Mouse (Mus musculus): ENCODE results near the gene Mrpl54. TPM values are rescaled to one million over a fixed set of nuclear protein-coding genes. Genes with fewer than 3 reads are reported as not detected.

Gene Mrpl54
- polyA plus RNA-seq, 1 experiment, result 109 TPM

- 82% methylated on average over 21 of the region's 21 CpGs for WGBS
- no peak for DNase-seq (ENCODE audit: low read depth, low spot score)
Measured at GRCm38 (mm10) chr10:81272356-81272755, 5.6 kb upstream of the Mrpl54 start.

GRCm38 (mm10) chr10:81268643-81269412 lies 2.1 kb upstream of the Mrpl54 start:
- WGBS, result 66% methylated on average over 16 of the region's 16 CpGs

GRCm38 (mm10) chr10:81268056-81268455 lies 1.3 kb upstream of the Mrpl54 start:
- WGBS, result under 1% methylated on average over 23 of the region's 23 CpGs
- DNase-seq (ENCODE audit: low read depth, low spot score), result peak; percentile 94

More at GRCm38 (mm10) chr10:81268643-81269412, 2.1 kb upstream of the Mrpl54 start:
- DNase-seq (ENCODE audit: low read depth, low spot score), result no peak

- no peak for DNase-seq (ENCODE audit: low read depth, low spot score)
- WGBS, result 91% methylated on average over 8 of the region's 8 CpGs
Measured at GRCm38 (mm10) chr10:81265540-81265939, 1.2 kb downstream of the Mrpl54 start.

- 85% methylated on average over 4 of the region's 4 CpGs for WGBS
- DNase-seq (ENCODE audit: low read depth, low spot score), result no peak
Measured at GRCm38 (mm10) chr10:81261025-81261424, 5.7 kb downstream of the Mrpl54 start.

- 44% methylated on average over 21 of the region's 21 CpGs for WGBS
- DNase-seq (ENCODE audit: low read depth, low spot score), result no peak
Measured at GRCm38 (mm10) chr10:81259225-81259884, 7.4 kb downstream of the Mrpl54 start.

- DNase-seq (ENCODE audit: low read depth, low spot score), result no peak
- WGBS, result 2% methylated on average over 62 of the region's 62 CpGs
Measured at GRCm38 (mm10) chr10:81257158-81258039, 9.3 kb downstream of the Mrpl54 start.

- no peak for DNase-seq (ENCODE audit: low read depth, low spot score)
- 29% methylated on average over 1 of the region's 1 CpGs for WGBS
Measured at GRCm38 (mm10) chr10:81254886-81255285, 11.8 kb downstream of the Mrpl54 start.

GRCm38 (mm10) chr10:81252424-81253419 lies 14.0 kb downstream of the Mrpl54 start, which contains the start of gene Matk:
Gene Matk (plus strand): TSS chr10:81252935.
- 14% methylated on average over 44 of the region's 44 CpGs for WGBS
- no peak for DNase-seq (ENCODE audit: low read depth, low spot score)

GRCm38 (mm10) chr10:81249442-81249841 lies 17.3 kb downstream of the Mrpl54 start:
- WGBS, result 88% methylated on average over 8 of the region's 8 CpGs
- no peak for DNase-seq (ENCODE audit: low read depth, low spot score)

GRCm38 (mm10) chr10:81247804-81248203 lies 18.9 kb downstream of the Mrpl54 start:
- DNase-seq (ENCODE audit: low read depth, low spot score), result no peak
- 41% methylated on average over 2 of the region's 2 CpGs for WGBS

GRCm38 (mm10) chr10:81245166-81245565 lies 21.6 kb downstream of the Mrpl54 start:
- 92% methylated on average over 6 of the region's 6 CpGs for WGBS
- DNase-seq (ENCODE audit: low read depth, low spot score), result no peak

GRCm38 (mm10) chr10:81244595-81244994 lies 22.1 kb downstream of the Mrpl54 start:
- no peak for DNase-seq (ENCODE audit: low read depth, low spot score)
- 7% methylated on average over 17 of the region's 17 CpGs for WGBS

- DNase-seq (ENCODE audit: low read depth, low spot score), result no peak
- 69% methylated on average over 4 of the region's 4 CpGs for WGBS
Measured at GRCm38 (mm10) chr10:81244146-81244545, 22.6 kb downstream of the Mrpl54 start.

GRCm38 (mm10) chr10:81242021-81242420 lies 24.7 kb downstream of the Mrpl54 start:
- no peak for DNase-seq (ENCODE audit: low read depth, low spot score)
- 94% methylated on average over 16 of the region's 16 CpGs for WGBS

- WGBS, result 30% methylated on average over 13 of the region's 13 CpGs
- no peak for DNase-seq (ENCODE audit: low read depth, low spot score)
Measured at GRCm38 (mm10) chr10:81240876-81241275, 25.9 kb downstream of the Mrpl54 start.

- WGBS, result 86% methylated on average over 2 of the region's 2 CpGs
- DNase-seq (ENCODE audit: low read depth, low spot score), result no peak
Measured at GRCm38 (mm10) chr10:81238618-81239017, 28.1 kb downstream of the Mrpl54 start.

- no peak for DNase-seq (ENCODE audit: low read depth, low spot score)
- 87% methylated on average over 12 of the region's 12 CpGs for WGBS
Measured at GRCm38 (mm10) chr10:81236471-81237268, 30.1 kb downstream of the Mrpl54 start.

Data from large intestine, adult 2 months (tissue).